Mouse (Mus musculus) right cerebral cortex, postnatal 4 days (tissue): ENCODE measurements around the gene Sp8.

Experiments
- DNase-seq: peaks from one replicate; pipeline ENCODE4 v3.0.0-alpha.2; 2022

The Sp8 gene

GRCm38 (mm10) chr12:118849203-118849861, 3.2 kb downstream of the Sp8 start:
- peak; percentile 32 for DNase-seq

- no peak for DNase-seq
These were observed 3.9 kb downstream of the Sp8 start for GRCm38 (mm10) chr12:118849996-118850395.

- no peak for DNase-seq
These were observed 4.8 kb downstream of the Sp8 start for GRCm38 (mm10) chr12:118850851-118851410.

GRCm38 (mm10) chr12:118853331-118853730, 7.2 kb downstream of the Sp8 start:
- no peak for DNase-seq

GRCm38 (mm10) chr12:118854401-118854800, 8.3 kb downstream of the Sp8 start:
- DNase-seq = no peak

GRCm38 (mm10) chr12:118854831-118855453, 8.8 kb downstream of the Sp8 start:
- peak; percentile 69 for DNase-seq

GRCm38 (mm10) chr12:118856151-118856550, 10.0 kb downstream of the Sp8 start:
- no peak for DNase-seq

GRCm38 (mm10) chr12:118872673-118873072, 26.5 kb downstream of the Sp8 start:
- DNase-seq = no peak

- DNase-seq = no peak
These were observed 36.7 kb downstream of the Sp8 start for GRCm38 (mm10) chr12:118882790-118883189.

GRCm38 (mm10) chr12:118887964-118888363, 41.8 kb downstream of the Sp8 start:
- DNase-seq = no peak
